Mouse (Mus musculus) forebrain, embryonic 14.5 days (tissue): ENCODE measurements around the gene Ltbp3. TPM values are rescaled to one million over a fixed set of nuclear protein-coding genes. Genes with fewer than 3 reads are reported as not detected.

ENCODE experiments used
- ATAC-seq: fragments of 200-750 bp; cut with Nextera tagmentation; 2 replicates; pipeline ENCODE4 v1.8.0; 2017; ENCODE audit warnings: mild to moderate bottlenecking, moderate library complexity
- DNase-seq: peaks from one replicate; pipeline ENCODE4 v3.0.0-alpha.2; 2015; ENCODE audit warnings: low spot score
- H3K27ac ChIP-seq: fragments of 300-500 bp; sonication (generic); 2 replicates; pipeline ENCODE4 v1.5.1; 2014; ENCODE audit warnings: low read depth, mild to moderate bottlenecking, control low read depth, low read length, moderate library complexity
- H3K27me3 ChIP-seq: fragments of 300-500 bp; sonication (generic); replicated peaks from 2 replicates; pipeline ENCODE4 v1.6.1; 2014; ENCODE audit warnings: low read length, control low read depth, mixed read lengths; ENCODE audit not compliant: control insufficient read depth, insufficient read depth
- H3K36me3 ChIP-seq: fragments of 300-500 bp; sonication (generic); 2 replicates; pipeline ENCODE4 v1.6.1; 2014; ENCODE audit warnings: low read length, control low read depth; ENCODE audit not compliant: control insufficient read depth, insufficient read depth
- H3K4me1 ChIP-seq: fragments of 300-500 bp; sonication (generic); 2 replicates; pipeline ENCODE4 v1.6.1; 2014; ENCODE audit warnings: antibody characterized with exemption, low read length, control low read depth; ENCODE audit not compliant: control insufficient read depth, insufficient read depth
- H3K4me2 ChIP-seq: fragments of 300-500 bp; sonication (generic); 2 replicates; pipeline ENCODE4 v1.6.1; 2014; ENCODE audit warnings: mild to moderate bottlenecking, control low read depth, low read length
- H3K4me3 ChIP-seq: fragments of 300-500 bp; sonication (generic); 2 replicates; pipeline ENCODE4 v1.5.1; 2014; ENCODE audit warnings: low read depth, low read length, control low read depth
- H3K9ac ChIP-seq: fragments of 300-500 bp; sonication (generic); 2 replicates; pipeline ENCODE4 v1.6.1; 2014; ENCODE audit warnings: mild to moderate bottlenecking, low read length, control low read depth, moderate library complexity
- H3K9me3 ChIP-seq: fragments of 300-500 bp; sonication (generic); replicated peaks from 2 replicates; pipeline ENCODE4 v1.6.1; 2016; ENCODE audit warnings: low read length, control low read depth, mixed read lengths; ENCODE audit not compliant: control insufficient read depth
- WGBS: fragments of 180-500 bp; shearing (Covaris S2); extraction: QIAGEN DNeasy Blood & Tissue Kit; methylation state at CpG from one replicate; pipeline ENCODE4 v1.1.7; 2014; 5-methylcytosine and 5-hydroxymethylcytosine counted together
- polyA plus RNA-seq: library from polyadenylated mRNA; unstranded; fragments of >200 nt; fragmentation: Nextera tagmentation; extraction: Ambion mirVana; gene quantifications from 2 replicates; pipeline ENCODE4 v1.2.1, GENCODE M21; 2014

The Ltbp3 gene
- polyA plus RNA-seq, 1 experiment from 2014 or later, result 8.5 TPM

- no peak overlapping the region for H3K4me3 ChIP-seq
- ATAC-seq, result no peak
- 0 out of 2 replicates have a peak, but pooled peaks cover 6% of the 10 kb centered on the region for H3K4me1 ChIP-seq
- no peak overlapping the region for H3K4me2 ChIP-seq
- no peaks in the 10 kb centered on the region for H3K9me3 ChIP-seq
- H3K36me3 ChIP-seq, result peaks cover 89% of the 10 kb centered on the region
- no peaks in the 10 kb centered on the region for H3K27me3 ChIP-seq
- no peak overlapping the region for H3K9ac ChIP-seq
- WGBS, result 62% methylated on average over 10 of the region's 10 CpGs
- H3K27ac ChIP-seq, result 0 out of 2 replicates have a peak overlapping the region, but pooled peaks have one; percentile 5
- no peak for DNase-seq
Observed at GRCm38 (mm10) chr19:5716955-5717354, 23.7 kb upstream of the Ltbp3 start.

DNA sequence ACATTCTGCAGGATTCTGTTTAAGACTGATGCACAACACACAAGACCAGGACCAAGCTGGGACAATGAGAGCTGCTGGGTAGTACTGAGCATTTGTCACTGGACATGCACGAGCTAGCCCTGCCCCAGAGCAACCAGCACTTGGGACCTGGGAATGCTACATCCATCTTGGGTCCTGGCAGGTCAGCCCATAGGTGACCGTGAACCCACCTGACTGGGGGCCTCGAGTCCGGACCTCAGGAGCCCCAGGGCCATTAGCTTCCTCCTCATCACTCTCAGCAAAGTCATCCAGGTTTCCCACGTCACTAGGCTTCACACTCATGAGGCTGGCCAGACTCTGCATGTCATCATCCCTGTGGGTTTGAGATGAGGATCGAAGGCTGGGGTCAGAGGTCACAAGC is 19.5 kb upstream of the Ltbp3 start:
- no peaks in the 10 kb centered on the region for H3K9me3 ChIP-seq
- no peaks in the 10 kb centered on the region for H3K27me3 ChIP-seq
- H3K4me3 ChIP-seq, result no peak overlapping the region
- WGBS, result 95% methylated on average over 6 of the region's 6 CpGs
- H3K4me2 ChIP-seq, result no peak overlapping the region
- H3K27ac ChIP-seq, result no peak overlapping the region
- H3K4me1 ChIP-seq, result peaks cover 13% of the 10 kb centered on the region
- peaks cover 89% of the 10 kb centered on the region for H3K36me3 ChIP-seq
- H3K9ac ChIP-seq, result no peak overlapping the region
- no peak for ATAC-seq
- DNase-seq, result no peak

- Histone ChIP-seq H3K27ac (no peak overlapping the region), H3K36me3 (peaks cover 84% of the 10 kb centered on the region), H3K4me1 (peaks cover 23% of the 10 kb centered on the region), H3K9ac (no peak overlapping the region), H3K9me3 (no peaks in the 10 kb centered on the region), H3K4me3 (no peak overlapping the region), H3K4me2 (no peak overlapping the region), H3K27me3 (no peaks in the 10 kb centered on the region)
- no peak for ATAC-seq
- 90% methylated on average over 7 of the region's 7 CpGs for WGBS
- no peak for DNase-seq
Observed at GRCm38 (mm10) chr19:5722848-5723425, 17.8 kb upstream of the Ltbp3 start.

DNA sequence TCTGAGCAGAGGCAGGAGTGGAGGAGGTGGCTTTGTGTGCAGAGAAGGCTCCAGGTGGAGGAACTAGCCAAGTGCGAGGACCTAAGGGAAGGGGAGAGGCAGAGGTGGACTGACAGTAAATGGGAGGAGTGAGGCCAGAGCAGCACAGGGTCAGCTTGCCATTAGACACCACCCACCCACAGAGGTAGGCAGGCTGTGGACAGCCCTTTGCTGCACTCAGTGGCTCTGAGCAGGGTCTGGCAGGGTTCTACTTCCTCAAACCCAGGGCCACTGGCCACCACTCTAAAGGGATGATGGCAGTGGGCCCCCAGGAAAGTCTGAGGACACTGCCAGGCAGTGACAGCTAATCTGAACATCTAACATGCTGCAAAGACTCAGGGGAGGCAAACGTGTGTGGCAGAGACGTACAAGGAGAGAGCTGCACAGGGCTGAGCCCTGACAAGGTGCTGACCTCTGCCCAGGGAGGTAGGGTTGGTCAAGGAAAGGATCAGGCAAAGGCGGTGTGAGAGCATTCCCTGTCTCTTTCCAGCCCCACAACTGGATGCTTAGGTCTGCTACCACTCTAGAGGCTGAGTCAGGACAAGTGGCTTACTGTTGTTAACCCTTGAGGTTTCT is 16.7 kb upstream of the Ltbp3 start:
- H3K4me2 ChIP-seq, result no peak overlapping the region
- WGBS, result 73% methylated on average over 4 of the region's 4 CpGs
- no peak for DNase-seq

DNA sequence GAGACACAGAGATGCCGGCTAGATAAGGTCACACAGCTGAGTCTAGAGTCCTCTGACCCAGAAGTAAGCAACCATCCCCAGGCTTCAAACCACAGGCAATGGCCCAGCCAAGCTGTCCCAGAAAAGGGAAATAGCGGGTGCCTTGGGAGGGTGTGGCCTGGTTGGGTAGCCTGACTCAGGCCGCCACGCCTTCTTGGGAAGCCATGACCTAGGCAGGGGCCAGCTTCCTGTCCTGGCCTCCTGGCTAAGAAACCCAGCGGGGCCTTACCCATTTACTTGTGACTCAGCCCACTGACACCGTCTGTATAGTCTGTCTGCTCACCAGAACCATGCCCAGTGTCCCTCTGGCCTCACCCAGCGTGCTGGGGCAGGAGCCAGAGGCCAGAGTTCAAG is 16.2 kb upstream of the Ltbp3 start:
- H3K4me2 ChIP-seq, result no peak overlapping the region; the same call in 1 of the 2 replicates
- H3K27me3 ChIP-seq, result no peaks in the 10 kb centered on the region
- DNase-seq, result no peak
- H3K4me1 ChIP-seq, result peaks cover 29% of the 10 kb centered on the region
- peaks cover 69% of the 10 kb centered on the region for H3K36me3 ChIP-seq
- H3K27ac ChIP-seq, result no peak overlapping the region
- 84% methylated on average over 7 of the region's 7 CpGs for WGBS
- H3K4me3 ChIP-seq, result no peak overlapping the region
- H3K9me3 ChIP-seq, result no peaks in the 10 kb centered on the region
- 0 out of 2 replicates have a peak overlapping the region, but pooled peaks have one; percentile 8 for H3K9ac ChIP-seq
- no peak for ATAC-seq

More for the DNA sequence above, 16.7 kb upstream of the Ltbp3 start:
- ATAC-seq, result no peak
- Histone ChIP-seq H3K36me3 (peaks cover 74% of the 10 kb centered on the region), H3K9me3 (no peaks in the 10 kb centered on the region), H3K27me3 (no peaks in the 10 kb centered on the region), H3K4me1 (peaks cover 29% of the 10 kb centered on the region), H3K9ac (0 out of 2 replicates have a peak overlapping the region, but pooled peaks have one; percentile 8), H3K27ac (no peak overlapping the region), H3K4me3 (no peak overlapping the region)

GRCm38 (mm10) chr19:5725029-5725707 is 15.5 kb upstream of the Ltbp3 start:
- WGBS, result 86% methylated on average over 12 of the region's 12 CpGs
- no peak for ATAC-seq
- H3K27me3 ChIP-seq, result no peaks in the 10 kb centered on the region
- no peak for DNase-seq
- H3K4me1 ChIP-seq, result peaks cover 34% of the 10 kb centered on the region
- no peak overlapping the region for H3K4me3 ChIP-seq
- H3K9me3 ChIP-seq, result no peaks in the 10 kb centered on the region
- H3K27ac ChIP-seq, result no peak overlapping the region
- H3K9ac ChIP-seq, result peak overlapping the region; percentile 62; the same call in 1 of the 2 replicates
- H3K36me3 ChIP-seq, result peaks cover 63% of the 10 kb centered on the region
- peak overlapping the region; percentile 99 for H3K4me2 ChIP-seq

DNA sequence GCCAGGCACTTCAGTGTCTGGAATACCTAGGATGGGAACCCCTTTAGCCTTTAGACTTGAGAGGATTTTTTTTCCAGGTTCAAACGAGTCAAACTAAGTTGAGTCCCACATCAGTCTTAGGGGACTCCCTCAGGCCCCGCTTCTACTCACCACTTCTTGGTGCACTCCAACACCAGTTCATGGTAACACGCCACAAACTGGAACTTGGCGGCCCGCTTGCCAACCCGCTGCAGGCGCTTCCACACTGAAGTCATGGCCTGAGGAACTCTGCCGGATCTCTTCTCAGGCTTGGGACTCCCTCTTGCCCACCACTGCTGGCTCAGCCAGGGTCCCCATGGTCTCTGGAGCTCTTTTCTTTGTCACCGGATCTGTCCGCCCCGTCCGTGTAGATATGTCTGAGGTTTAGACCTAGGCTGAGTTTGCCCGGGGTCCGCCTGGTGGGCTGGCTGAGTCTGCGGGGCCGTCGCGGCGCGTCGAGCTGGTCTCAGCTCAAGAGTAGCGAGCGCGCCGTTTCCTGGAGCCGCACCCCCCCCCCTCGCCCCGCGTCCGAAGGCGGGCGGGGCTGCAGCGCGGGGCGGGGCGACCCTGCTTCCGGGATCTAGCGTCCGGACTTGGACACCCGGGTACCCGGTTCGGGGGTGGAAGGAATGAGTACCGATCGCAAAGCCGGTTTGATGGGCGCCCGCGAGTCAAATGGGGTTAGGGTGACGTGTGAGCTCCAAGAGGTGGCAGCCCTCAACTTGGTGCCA is 14.8 kb upstream of the Ltbp3 start, which contains the start of gene Ehbp1l1:
Gene Ehbp1l1 (minus strand): TSS at position 551 of the 749 bp plus-strand sequence.
- no peak for DNase-seq

GRCm38 (mm10) chr19:5726961-5727578 is 13.6 kb upstream of the Ltbp3 start:
- Histone ChIP-seq H3K9ac (peak overlapping the region; percentile 100), H3K4me2 (peak overlapping the region; percentile 99), H3K36me3 (peaks cover 44% of the 10 kb centered on the region), H3K4me3 (peak overlapping the region; percentile 99), H3K4me1 (peaks cover 40% of the 10 kb centered on the region), H3K27ac (peak overlapping the region; percentile 1; the same call in 1 of the 2 replicates), H3K9me3 (no peaks in the 10 kb centered on the region), H3K27me3 (no peaks in the 10 kb centered on the region)
- ATAC-seq (no peak), DNase-seq (no peak)
- WGBS, result 81% methylated on average over 15 of the region's 15 CpGs

More for the DNA sequence above, 14.8 kb upstream of the Ltbp3 start, which contains the start of gene Ehbp1l1:
- no peaks in the 10 kb centered on the region for H3K9me3 ChIP-seq
- peak within 1 kb of the TSS; percentile 99 for H3K4me3 ChIP-seq
- ATAC-seq, result no peak
- H3K36me3 ChIP-seq, result peaks cover 55% of the 10 kb centered on the region
- H3K27ac ChIP-seq, result no peak within 1 kb of the TSS
- WGBS, result 18% methylated on average over 40 of the region's 49 CpGs
- H3K9ac ChIP-seq, result peak within 1 kb of the TSS; percentile 100
- H3K4me2 ChIP-seq, result peak within 1 kb of the TSS; percentile 99
- peaks cover 38% of the 10 kb centered on the region for H3K4me1 ChIP-seq
- H3K27me3 ChIP-seq, result no peaks in the 10 kb centered on the region
